Mouse (Mus musculus): ENCODE data around the gene Ppih. TPM values are rescaled to one million over a fixed set of nuclear protein-coding genes. Genes with fewer than 3 reads are reported as not detected.
A peak's percentile ranks its signal among the peaks of the same experiment; 100 is the strongest.

Ppih gene
- polyA plus RNA-seq, 1 experiment from 2014 or later, result 44.8 TPM

DNA sequence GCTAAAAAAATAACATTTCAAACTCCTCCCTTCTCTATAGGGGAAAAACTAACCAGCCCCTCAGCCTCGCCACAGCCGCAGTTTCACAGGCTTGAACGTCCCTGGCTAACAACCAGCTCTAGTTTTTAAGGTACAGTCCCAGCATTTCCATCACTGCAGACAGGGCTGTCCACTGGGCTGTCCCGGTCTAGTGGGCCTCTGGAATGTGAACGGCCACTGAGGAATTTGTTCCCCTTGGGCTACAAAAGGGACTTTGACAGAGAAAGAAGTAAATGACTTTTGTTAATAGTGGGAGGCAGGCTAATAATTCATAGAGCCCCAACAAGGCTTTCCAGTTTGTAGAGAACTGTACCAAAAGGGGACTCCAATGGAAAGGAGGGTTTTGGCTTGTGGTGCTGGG is 14.9 kb downstream of the Ppih start:
- Histone ChIP-seq H3K4me1 (replicated peaks) (no peaks in the 10 kb centered on the region), H3K9ac (no peak overlapping the region), H3K36me3 (peaks cover 21% of the 10 kb centered on the region), H3K9me3 (no peaks in the 10 kb centered on the region), H3K27me3 (no peaks in the 10 kb centered on the region), H3K27ac (replicated peaks) (no peak overlapping the region), H3K4me2 (no peak overlapping the region), H3K4me3 (no peak overlapping the region)
- ATAC-seq (ENCODE audit: low FRiP score, low read depth), result no peak
- WGBS, result 70% methylated on average over 5 of the region's 5 CpGs

GRCm38 (mm10) chr4:119303291-119303690 is 17.1 kb downstream of the Ppih start:
- no peaks in the 10 kb centered on the region for H3K4me1 ChIP-seq (replicated peaks)
- ATAC-seq (ENCODE audit: low FRiP score, low read depth), result no peak
- no peak overlapping the region for H3K9ac ChIP-seq
- H3K9me3 ChIP-seq, result no peaks in the 10 kb centered on the region
- peaks cover 11% of the 10 kb centered on the region; the same call in 1 of the 2 replicates for H3K36me3 ChIP-seq
- no peak overlapping the region for H3K4me3 ChIP-seq
- H3K27me3 ChIP-seq, result no peaks in the 10 kb centered on the region
- no peak overlapping the region for H3K27ac ChIP-seq (replicated peaks)
- no peak overlapping the region for H3K4me2 ChIP-seq
- 91% methylated on average over 8 of the region's 8 CpGs for WGBS

- H3K4me2 ChIP-seq, result no peak overlapping the region
- no peak overlapping the region for H3K27ac ChIP-seq (replicated peaks)
- no peaks in the 10 kb centered on the region for H3K9me3 ChIP-seq
- 93% methylated on average over 3 of the region's 3 CpGs for WGBS
- no peak for ATAC-seq (ENCODE audit: low FRiP score, low read depth)
- no peak overlapping the region for H3K4me3 ChIP-seq
- no peaks in the 10 kb centered on the region for H3K27me3 ChIP-seq
- 0 out of 2 replicates have a peak, but pooled peaks cover 2% of the 10 kb centered on the region for H3K36me3 ChIP-seq
- no peak overlapping the region for H3K9ac ChIP-seq
- no peaks in the 10 kb centered on the region for H3K4me1 ChIP-seq (replicated peaks)
These were observed 18.6 kb downstream of the Ppih start for GRCm38 (mm10) chr4:119301777-119302176.

DNA sequence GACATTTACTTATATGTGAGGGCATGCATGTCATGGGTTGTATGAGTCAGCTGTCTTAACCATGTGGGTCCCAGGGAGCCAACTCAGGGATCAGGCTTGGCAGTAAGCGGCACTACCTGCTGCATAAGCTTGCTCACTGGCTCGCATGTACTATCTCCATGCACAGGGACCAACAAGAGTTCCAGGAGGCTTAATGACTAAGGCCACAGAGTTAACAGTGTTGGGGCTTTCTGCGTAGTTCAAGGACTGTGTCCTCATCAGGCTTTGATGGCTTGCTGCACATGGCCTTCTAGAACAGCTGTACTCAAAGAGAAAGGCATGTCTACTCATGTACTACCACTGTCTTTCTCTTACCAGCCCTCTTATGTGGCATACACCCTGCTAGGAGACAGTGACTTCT is 19.6 kb downstream of the Ppih start:
- no peaks in the 10 kb centered on the region for H3K9me3 ChIP-seq
- no peak for ATAC-seq (ENCODE audit: low FRiP score, low read depth)
- WGBS, result 96% methylated on average over 3 of the region's 3 CpGs
- H3K4me3 ChIP-seq, result no peak overlapping the region
- H3K4me2 ChIP-seq, result no peak overlapping the region
- no peak overlapping the region for H3K27ac ChIP-seq (replicated peaks)
- H3K36me3 ChIP-seq, result no peaks in the 10 kb centered on the region
- no peak overlapping the region for H3K9ac ChIP-seq
- H3K27me3 ChIP-seq, result no peaks in the 10 kb centered on the region
- peaks cover 1% of the 10 kb centered on the region for H3K4me1 ChIP-seq (replicated peaks)

DNA sequence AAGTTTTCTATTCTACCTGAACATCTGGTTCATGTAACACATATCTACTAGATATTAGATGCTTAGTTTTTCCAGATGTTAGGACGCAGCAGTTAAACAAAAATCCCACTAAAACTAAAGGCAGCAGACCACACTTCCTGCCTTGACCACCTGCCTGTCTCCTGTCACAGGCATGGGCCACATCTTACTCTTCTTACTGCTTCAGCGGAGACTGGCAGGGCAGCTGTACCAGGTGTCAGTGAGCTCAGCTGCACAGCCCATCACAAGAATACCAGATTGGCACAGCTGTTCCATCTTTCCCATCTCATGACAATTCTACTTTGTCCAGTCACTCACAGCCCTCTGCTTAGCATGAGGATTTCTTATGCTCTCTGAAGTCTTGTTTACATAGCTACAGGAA is 23.0 kb downstream of the Ppih start:
- H3K27ac ChIP-seq (replicated peaks), result no peak overlapping the region
- H3K4me3 ChIP-seq, result no peak overlapping the region
- no peaks in the 10 kb centered on the region for H3K36me3 ChIP-seq
- H3K9ac ChIP-seq, result no peak overlapping the region
- H3K4me1 ChIP-seq (replicated peaks), result peaks cover 10% of the 10 kb centered on the region
- H3K9me3 ChIP-seq, result no peaks in the 10 kb centered on the region
- H3K4me2 ChIP-seq, result no peak overlapping the region
- no peak for ATAC-seq (ENCODE audit: low FRiP score, low read depth)
- WGBS, result 92% methylated on average over 2 of the region's 2 CpGs
- H3K27me3 ChIP-seq, result no peaks in the 10 kb centered on the region

GRCm38 (mm10) chr4:119295134-119295453 is 25.3 kb downstream of the Ppih start:
- ATAC-seq (ENCODE audit: low FRiP score, low read depth), result no peak
- peak overlapping the region; percentile 79 for H3K4me3 ChIP-seq
- peak overlapping the region; percentile 97 for H3K27ac ChIP-seq (replicated peaks)
- H3K36me3 ChIP-seq, result no peaks in the 10 kb centered on the region
- peak overlapping the region; percentile 59 for H3K4me2 ChIP-seq
- H3K4me1 ChIP-seq (replicated peaks), result peaks cover 31% of the 10 kb centered on the region
- H3K9me3 ChIP-seq, result no peaks in the 10 kb centered on the region
- H3K27me3 ChIP-seq, result no peaks in the 10 kb centered on the region
- H3K9ac ChIP-seq, result peak overlapping the region; percentile 92
- WGBS, result 6% methylated on average over 6 of the region's 6 CpGs

DNA sequence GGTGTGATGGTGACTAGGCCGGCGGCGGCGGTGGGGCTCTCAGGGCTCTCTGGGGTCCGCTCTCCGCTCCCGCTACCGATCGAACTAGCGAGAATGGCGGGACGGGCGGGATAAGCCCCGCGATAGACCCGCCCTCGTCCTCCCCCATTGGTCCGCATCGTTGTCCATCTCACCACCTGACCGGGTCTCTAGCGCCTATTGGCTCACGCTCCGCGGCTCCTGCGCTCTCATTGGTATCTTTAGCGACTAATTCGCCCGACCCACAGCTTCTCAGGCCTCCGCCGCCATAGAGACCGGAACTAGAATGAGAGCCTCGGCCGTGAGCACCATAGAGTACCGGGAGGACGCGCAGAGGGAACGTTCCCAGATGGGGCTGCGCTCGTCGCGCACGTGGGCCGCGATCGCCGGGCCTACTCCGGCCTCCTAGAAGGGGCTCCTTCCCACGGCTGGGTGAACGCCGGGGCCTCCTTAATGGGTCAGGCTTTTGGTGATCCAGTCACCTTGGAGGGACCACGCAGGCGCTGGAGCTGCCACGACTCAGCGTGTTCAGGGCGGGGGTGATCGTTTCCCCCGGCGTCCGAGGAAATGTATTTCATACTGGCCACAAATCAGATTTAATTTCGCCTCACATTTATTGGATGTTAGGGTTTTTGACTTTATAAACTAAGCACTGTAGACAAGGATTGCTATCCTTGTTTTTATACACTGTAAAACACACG is 25.8 kb downstream of the Ppih start, which contains the start of gene Ybx1:
Ybx1 (minus strand) TSS at position 190 of the 719 bp plus-strand sequence.
- Histone ChIP-seq H3K36me3 (no peaks in the 10 kb centered on the region), H3K27me3 (no peaks in the 10 kb centered on the region), H3K9ac (peak within 1 kb of the TSS; percentile 92), H3K4me1 (replicated peaks) (peaks cover 35% of the 10 kb centered on the region), H3K4me3 (peak within 1 kb of the TSS; percentile 79), H3K27ac (replicated peaks) (peak within 1 kb of the TSS; percentile 97), H3K9me3 (no peaks in the 10 kb centered on the region), H3K4me2 (peak within 1 kb of the TSS; percentile 71)
- under 1% methylated on average over 60 of the region's 61 CpGs for WGBS
- ATAC-seq (ENCODE audit: low FRiP score, low read depth), result peak; percentile 99

- H3K9ac ChIP-seq, result peak overlapping the region; percentile 92
- H3K4me2 ChIP-seq, result peak overlapping the region; percentile 71
- under 1% methylated on average over 44 of the region's 80 CpGs for WGBS
- H3K36me3 ChIP-seq, result no peaks in the 10 kb centered on the region
- H3K27me3 ChIP-seq, result no peaks in the 10 kb centered on the region
- H3K27ac ChIP-seq (replicated peaks), result peak overlapping the region; percentile 91
- peaks cover 38% of the 10 kb centered on the region for H3K4me1 ChIP-seq (replicated peaks)
- peak overlapping the region; percentile 79 for H3K4me3 ChIP-seq
- no peaks in the 10 kb centered on the region for H3K9me3 ChIP-seq
- no peak for ATAC-seq (ENCODE audit: low FRiP score, low read depth)
These were observed 26.6 kb downstream of the Ppih start for GRCm38 (mm10) chr4:119293574-119294258.

DNA sequence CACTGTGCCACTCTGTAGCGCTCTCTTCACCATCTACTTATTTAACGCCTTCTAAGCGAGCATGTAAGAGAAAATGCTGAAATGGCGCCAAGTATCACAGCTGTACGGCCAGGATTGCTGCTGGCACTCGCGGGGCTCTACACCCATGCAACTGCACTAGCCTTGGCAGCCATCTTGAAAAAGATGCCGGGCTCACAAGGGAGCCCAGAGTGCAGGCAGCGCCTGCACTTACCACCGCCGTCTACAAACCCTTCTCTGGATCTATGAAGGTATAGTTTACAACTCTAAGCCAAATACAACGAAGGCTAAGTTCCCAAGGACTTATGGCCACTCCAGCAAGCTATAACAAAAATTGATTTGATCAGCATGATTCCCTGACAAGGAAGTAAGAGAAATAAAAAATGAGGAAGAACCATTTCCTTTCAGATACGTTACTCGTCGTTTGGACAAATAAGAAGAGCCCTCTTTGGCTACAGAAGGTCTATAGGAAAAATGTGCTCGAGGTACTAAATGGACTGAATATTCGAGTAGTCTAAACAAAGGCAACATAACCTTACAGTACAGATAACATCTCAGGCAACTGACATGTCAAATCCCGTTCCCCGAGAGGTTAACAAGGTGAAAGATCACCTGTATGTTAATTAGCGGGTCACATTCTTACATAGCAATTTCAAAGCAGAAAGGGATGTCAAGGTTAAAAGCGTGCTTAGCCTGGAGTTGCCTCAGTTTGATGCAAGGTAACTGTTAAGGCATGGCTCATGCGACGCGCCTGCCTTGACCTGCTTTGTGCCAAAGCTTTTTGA is 27.4 kb downstream of the Ppih start:
- Histone ChIP-seq H3K4me3 (peak overlapping the region; percentile 79), H3K9ac (peak overlapping the region; percentile 92), H3K27me3 (no peaks in the 10 kb centered on the region), H3K4me2 (peak overlapping the region; percentile 71), H3K27ac (replicated peaks) (peak overlapping the region; percentile 91), H3K9me3 (no peaks in the 10 kb centered on the region), H3K36me3 (no peaks in the 10 kb centered on the region), H3K4me1 (replicated peaks) (peaks cover 42% of the 10 kb centered on the region)
- under 1% methylated on average over 24 of the region's 24 CpGs for WGBS
- no peak for ATAC-seq (ENCODE audit: low FRiP score, low read depth)

- Histone ChIP-seq H3K4me1 (replicated peaks) (peaks cover 49% of the 10 kb centered on the region), H3K4me2 (peak overlapping the region; percentile 71), H3K27ac (replicated peaks) (no peak overlapping the region), H3K36me3 (no peaks in the 10 kb centered on the region), H3K9ac (peak overlapping the region; percentile 92), H3K27me3 (no peaks in the 10 kb centered on the region), H3K9me3 (no peaks in the 10 kb centered on the region), H3K4me3 (peak overlapping the region; percentile 79)
- 76% methylated on average over 1 of the region's 1 CpGs for WGBS
- no peak for ATAC-seq (ENCODE audit: low FRiP score, low read depth)
These were observed 28.4 kb downstream of the Ppih start for GRCm38 (mm10) chr4:119291921-119292320.

DNA sequence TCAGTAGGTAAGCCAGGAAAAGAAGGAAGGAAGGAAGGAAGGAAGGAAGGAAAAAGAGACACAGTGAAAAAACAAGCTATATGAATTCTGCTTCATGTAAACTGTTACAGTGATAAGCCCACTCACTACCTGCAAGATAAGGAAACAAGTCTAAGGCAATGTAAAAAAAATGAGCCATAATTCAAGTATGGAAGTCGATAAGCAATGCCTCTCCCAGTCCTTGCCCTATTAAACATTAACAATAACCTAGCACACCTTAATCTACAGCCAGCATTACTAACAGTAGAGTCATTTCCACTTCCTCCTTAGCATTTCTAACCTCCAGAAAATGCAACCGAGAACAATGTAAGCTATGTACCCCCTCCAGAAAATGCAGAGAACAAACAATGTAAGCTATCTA is 35.0 kb downstream of the Ppih start:
- H3K9me3 ChIP-seq, result no peaks in the 10 kb centered on the region
- peaks cover 20% of the 10 kb centered on the region for H3K4me1 ChIP-seq (replicated peaks)
- no peak for ATAC-seq (ENCODE audit: low FRiP score, low read depth)
- H3K9ac ChIP-seq, result no peak overlapping the region
- no peak overlapping the region for H3K27ac ChIP-seq (replicated peaks)
- H3K4me3 ChIP-seq, result no peak overlapping the region
- H3K27me3 ChIP-seq, result no peaks in the 10 kb centered on the region
- H3K36me3 ChIP-seq, result peaks cover 38% of the 10 kb centered on the region
- 82% methylated on average over 2 of the region's 2 CpGs for WGBS
- no peak overlapping the region for H3K4me2 ChIP-seq

GRCm38 (mm10) chr4:119284861-119285260 is 35.5 kb downstream of the Ppih start:
- Histone ChIP-seq H3K9ac (no peak overlapping the region), H3K4me2 (no peak overlapping the region), H3K36me3 (peaks cover 42% of the 10 kb centered on the region), H3K27ac (replicated peaks) (no peak overlapping the region), H3K9me3 (no peaks in the 10 kb centered on the region), H3K4me1 (replicated peaks) (peaks cover 16% of the 10 kb centered on the region), H3K4me3 (no peak overlapping the region), H3K27me3 (no peaks in the 10 kb centered on the region)
- ATAC-seq (ENCODE audit: low FRiP score, low read depth), result no peak
- 91% methylated on average over 1 of the region's 1 CpGs for WGBS

All from hindbrain, embryonic 15.5 days (tissue).